Mouse (Mus musculus): Measurements from ENCODE around the gene Cdc34. TPM values are rescaled to one million over a fixed set of nuclear protein-coding genes. Genes with fewer than 3 reads are reported as not detected.

Gene Cdc34
- polyA plus RNA-seq, 1 experiment: 180 TPM

- DNase-seq (ENCODE audit: low read depth): no peak
These were observed 11.7 kb upstream of the Cdc34 start for GRCm38 (mm10) chr10:79670071-79670888.

DNA sequence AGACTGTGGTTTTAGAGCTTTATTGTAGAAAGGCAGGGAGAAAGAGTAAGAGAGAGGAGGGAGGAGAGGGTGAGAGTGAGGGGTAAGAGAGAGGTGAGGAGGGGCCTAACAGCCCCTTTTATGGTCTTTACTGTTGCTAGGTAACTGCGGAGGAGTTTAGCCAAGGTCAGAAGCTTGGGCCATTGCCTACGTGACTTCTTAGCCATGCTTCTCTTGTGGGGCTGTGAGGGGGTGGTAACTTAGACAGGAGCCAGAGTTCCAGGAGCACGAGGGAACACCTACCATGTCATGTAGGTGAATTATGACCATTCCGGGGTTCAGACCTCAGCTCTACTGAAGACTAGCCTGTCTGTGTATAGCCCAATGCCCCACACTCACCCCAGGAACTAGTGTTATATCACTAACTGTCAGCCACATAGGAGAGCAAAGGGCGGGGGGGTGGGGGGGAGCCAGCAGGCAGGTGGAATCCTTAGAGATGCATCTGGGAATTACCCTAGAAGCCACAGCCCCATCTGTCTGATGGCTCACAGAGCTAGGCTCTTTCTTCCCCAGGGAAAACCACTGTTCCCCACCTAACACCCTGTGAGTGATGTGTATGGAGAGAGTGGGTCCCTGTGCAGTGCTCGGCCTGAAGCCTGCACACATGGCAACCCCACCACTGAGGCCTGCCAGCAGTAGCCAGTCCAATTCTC lies 10.5 kb upstream of the Cdc34 start:
- DNase-seq (ENCODE audit: low read depth): no peak

DNA sequence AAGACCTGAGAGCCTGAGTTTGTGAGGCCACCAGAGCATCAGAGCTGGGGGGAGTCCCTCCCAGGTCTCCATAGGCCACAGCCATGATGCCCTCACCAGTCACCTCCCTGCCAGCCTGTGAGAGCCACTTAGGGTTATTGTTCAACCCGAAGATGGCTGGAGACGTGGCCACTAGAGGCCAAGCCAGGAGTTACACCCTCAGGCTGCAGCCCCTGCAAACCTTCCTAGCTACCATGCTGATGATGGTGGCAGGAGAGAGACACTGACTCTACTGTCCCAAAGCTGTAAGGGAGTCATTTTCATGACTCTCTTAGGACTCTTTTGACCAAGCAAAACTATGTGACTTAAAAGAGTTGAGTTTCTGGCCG lies 9.9 kb upstream of the Cdc34 start:
- no peak for DNase-seq (ENCODE audit: low read depth)

DNA sequence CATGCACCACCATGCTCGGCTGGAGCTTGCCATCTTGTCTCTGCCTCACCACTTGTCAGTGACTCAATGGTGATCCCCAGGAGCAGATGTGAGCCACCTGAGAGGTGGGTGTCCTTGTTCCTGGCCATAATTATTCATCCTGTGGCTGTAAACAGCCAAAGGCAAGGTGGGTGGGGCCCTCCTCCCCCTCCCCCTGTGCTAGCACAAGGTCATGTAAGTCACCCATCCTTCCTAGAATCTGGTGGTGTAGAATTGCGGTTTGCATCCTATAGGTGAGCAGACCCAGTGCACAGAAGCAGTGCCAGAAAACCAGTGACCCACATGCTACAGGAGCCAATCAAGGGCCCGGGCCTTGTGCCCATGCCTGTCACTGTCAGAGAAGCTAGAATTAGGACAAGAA lies 8.9 kb upstream of the Cdc34 start:
- DNase-seq (ENCODE audit: low read depth): no peak

- DNase-seq (ENCODE audit: low read depth): no peak
These were observed 6.5 kb upstream of the Cdc34 start for GRCm38 (mm10) chr10:79675346-79676035.

GRCm38 (mm10) chr10:79680606-79681495 lies 1.1 kb upstream of the Cdc34 start:
- DNase-seq (ENCODE audit: low read depth): no peak

DNA sequence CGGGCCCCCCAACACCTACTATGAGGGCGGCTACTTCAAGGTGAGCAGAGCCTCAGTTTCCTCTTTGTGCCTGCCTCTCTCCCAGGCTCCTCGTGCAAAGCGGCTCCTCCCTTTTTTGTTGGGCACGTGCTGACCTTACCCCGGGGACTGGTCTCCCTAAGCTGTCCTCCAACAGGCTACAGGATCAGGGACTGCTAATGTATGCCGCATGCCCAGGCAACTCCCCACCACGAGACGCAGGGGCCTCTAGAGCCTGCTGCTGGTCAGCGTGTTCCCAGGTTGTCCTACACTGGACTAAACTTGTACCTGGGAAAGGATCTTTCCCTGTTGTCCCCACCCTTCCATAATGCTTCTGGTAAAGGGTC lies 538 bp downstream of the Cdc34 start:
- no peak for DNase-seq (ENCODE audit: low read depth)

DNA sequence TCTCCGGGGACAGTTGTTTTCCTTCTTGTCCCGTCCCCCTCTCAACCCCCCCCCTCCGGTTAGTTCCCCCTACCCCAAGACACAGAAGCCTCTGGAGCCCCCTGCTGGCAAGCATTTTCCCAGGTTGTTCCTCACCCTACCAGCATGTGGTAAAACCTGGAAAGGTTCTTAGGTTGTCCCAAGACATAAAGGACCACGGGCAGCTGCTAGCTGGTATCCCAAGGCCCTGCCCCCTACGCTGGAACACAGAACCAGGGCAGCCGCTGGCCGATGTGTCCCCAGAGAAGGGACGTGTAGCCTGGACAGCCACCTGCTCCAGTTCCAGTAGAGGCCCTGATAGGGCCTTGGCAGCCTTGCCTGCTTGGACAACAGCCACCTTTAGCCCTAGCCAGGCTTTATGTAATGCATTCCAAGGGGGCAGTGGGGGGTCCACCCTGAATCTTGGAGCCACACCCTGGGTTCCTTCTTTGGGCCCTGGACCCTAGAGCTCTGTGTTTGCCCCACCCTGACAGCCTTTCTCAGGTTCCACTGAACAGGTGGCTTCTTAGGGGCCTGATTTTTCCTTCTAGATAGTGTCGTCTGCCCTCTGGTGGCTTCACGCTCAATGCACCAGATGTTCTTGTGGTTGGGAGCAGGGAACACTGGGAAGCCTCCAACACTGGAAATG lies 1.1 kb downstream of the Cdc34 start:
- no peak for DNase-seq (ENCODE audit: low read depth)

DNA sequence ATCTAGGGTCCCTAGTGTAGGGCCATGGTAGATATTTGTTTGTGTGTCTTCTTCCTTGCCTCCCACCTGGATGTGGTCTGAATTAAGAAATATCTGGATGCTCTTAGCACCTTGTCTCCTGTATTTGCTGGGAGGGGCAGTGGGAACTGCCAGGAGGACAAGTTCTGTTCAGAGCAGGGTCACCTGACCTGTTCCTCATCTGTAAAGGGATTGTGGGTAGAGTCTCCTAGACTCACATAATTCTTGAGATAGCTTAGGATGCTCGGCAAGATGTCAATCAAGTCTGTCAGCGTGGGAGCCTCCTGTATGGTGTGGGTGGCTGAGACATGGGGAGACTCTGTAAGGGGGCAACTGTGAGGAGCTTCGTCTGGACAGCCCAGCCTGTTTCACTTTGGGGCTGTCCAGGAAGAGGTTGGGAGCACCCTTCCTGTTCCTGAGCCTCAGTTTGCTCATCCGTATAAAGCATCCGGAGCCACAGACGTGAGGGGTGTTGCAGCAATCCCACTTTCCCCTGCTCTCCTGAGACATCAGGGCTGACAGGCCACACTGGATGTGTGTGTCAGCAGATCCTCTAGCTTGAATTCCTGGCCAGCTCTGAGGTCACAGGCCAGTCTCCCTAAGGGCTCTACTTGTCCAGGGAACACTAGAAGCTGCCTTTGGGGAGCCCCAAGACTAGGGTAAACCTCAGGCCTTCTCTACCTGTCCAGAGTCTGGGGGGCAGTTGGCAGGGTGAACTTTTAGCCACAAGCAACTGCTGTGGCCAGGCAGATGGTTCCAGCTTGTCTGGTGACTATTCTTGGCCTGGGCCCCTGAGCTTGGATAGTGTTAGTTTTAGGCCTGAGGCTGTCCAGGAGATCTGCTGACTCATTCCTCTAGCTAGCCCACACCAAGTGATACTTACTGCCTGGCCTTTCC lies 2.0 kb downstream of the Cdc34 start:
- DNase-seq (ENCODE audit: low read depth): no peak

DNA sequence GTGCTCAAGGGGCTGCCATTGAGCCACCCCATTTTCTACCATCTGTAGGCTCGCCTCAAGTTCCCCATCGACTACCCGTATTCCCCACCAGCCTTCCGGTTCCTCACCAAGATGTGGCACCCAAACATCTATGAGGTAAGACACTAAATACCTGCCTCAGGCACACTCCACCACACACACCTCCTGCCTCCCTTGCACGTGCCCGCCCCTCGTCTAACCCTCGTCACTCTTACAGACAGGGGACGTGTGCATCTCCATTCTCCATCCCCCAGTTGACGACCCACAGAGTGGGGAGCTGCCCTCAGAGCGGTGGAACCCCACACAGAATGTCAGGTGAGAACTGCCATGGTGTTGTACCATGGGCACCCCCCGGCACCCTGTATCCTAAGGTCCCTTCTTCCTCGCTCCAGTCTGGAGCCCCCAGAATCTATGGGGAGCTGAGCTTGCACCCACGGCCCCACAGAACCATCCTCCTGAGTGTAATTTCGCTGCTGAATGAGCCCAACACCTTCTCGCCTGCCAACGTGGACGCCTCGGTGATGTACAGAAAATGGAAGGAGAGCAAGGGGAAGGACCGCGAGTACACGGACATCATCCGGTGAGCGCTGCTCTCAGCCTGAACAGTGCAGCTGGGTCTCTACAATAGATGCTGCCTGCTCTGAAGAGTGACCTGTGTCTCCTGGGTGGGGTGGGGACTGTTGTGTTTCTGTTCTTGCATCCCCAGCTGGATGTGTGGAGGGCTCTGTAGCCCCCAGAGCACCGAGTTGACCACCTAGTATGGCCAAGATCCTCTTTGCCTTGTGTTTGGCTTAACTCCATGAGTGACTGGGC lies 3.0 kb downstream of the Cdc34 start:
- DNase-seq (ENCODE audit: low read depth): no peak

DNA sequence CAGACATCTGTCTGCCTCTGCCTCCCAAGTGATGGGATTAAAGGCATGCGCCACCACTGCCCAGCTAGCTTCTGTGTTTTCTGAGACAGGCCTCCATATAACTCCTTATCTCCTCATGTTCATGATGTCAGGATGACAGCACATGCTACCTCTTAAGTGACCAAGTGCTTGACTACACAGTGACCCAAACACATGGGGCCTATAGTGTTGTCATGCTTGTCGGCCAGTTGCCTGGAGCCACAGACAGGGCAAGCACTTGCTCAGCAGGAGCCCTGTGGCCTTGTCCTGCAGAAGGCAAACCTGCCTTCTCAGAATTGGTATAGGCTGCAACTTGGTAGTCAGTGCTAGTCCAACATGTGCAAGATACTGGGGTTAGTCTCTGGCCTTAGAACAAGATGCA lies 4.2 kb downstream of the Cdc34 start:
- no peak for DNase-seq (ENCODE audit: low read depth)

DNA sequence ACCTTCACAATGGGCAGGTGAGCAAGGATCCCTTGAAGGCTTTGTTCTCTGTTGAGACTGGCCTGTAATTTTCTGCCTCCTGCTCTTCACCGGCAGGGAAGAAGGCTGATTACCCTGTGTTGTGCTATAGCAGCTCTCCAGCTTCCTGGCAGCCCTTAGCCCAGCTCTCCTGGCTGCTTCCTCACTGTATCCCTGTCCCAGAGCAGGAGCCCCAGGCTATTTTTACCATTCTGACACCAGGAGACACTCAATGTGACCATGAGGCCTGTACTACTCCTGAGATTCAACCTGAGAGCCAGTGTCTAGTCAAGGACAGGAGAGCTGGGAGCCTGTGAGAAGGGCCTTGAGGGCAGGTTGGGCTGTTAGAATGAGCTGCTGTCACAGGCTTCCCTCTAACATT lies 4.7 kb downstream of the Cdc34 start:
- no peak for DNase-seq (ENCODE audit: low read depth)

DNA sequence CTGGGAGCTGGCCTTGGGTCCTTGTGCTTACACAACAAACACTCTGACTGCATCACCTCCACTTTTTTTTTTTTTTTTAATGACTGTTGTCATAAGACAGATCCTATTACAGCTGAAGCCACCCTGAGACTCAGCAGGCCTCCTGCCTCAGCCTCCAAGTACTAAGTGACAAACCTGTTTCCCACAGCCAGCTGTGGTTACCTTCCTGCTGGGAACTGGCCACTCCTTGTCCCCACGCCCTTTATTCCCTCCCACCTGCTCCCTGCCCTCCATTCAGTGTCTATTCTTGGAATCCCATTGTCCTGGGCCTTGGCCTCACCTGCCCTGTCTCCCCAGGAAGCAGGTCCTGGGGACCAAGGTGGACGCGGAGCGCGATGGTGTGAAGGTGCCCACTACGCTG lies 5.5 kb downstream of the Cdc34 start:
- DNase-seq (ENCODE audit: low read depth): no peak

DNA sequence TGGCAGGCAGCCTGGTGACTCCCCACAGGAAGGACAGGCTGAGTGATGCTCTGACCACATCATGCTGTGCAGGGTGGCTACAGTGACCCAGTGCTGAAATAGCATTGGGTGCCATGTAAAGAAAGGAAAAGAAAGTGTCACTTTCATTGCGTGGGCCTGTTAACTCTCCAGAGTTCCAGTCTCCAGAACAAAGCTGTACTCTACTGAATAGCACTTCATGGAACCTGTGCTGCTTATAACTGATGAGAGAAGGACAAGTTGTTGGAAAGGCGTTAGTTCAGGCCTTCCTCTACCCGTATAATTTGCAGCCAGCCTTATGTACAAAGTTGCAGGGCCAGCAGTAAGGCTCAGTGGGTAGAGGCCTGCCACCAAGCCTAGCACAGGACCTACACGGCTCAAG lies 6.7 kb downstream of the Cdc34 start, which contains the start of gene Gzmm:
Gene Gzmm (plus strand): TSS at position 301 of the 400 bp plus-strand sequence.
- no peak for DNase-seq (ENCODE audit: low read depth)

DNA sequence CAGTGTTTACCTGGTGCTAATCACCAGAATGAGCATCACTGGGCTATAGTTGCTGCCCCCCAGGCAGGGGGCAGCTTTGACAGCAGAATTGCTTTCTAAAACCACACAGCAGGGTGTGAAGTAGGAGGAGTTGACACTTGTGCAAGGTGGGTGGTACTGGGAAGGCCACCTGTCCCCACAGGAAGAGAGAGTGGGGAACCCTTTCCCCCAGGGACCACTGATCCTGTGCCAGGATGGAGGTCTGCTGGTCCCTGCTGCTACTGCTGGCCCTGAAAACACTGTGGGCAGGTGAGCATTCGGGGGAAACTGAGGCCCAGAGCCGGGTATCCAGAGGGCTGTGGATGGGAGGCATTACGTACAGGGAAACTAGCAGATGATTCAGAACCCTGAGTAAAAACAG lies 7.2 kb downstream of the Cdc34 start:
- DNase-seq (ENCODE audit: low read depth): no peak

DNA sequence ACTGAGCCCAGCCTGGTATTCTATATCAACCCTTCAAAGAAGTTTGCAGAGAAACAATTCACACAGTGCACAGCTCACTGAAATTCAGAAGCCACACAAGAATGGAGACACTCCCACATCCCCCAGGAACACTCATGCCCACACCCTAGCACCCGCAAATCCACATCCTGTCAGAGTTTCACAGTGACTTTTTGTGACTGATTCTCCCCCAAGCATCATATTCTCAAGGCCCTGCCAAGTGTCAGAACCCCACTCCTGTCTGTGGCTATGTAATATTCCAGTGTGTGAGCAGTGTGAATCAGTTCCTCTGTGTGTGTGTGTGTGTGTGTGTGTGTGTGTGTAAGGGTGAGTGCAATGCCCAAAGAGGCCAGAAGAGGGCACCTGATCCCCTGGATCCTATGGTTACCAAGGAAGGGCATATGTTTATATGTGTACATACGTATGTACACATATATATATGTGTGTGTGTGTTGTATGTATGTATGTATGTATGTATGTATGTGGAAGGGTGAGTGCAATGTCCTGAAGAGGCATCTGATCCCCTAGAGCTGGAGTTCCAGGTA lies 10.1 kb downstream of the Cdc34 start:
- no peak for DNase-seq (ENCODE audit: low read depth)

DNA sequence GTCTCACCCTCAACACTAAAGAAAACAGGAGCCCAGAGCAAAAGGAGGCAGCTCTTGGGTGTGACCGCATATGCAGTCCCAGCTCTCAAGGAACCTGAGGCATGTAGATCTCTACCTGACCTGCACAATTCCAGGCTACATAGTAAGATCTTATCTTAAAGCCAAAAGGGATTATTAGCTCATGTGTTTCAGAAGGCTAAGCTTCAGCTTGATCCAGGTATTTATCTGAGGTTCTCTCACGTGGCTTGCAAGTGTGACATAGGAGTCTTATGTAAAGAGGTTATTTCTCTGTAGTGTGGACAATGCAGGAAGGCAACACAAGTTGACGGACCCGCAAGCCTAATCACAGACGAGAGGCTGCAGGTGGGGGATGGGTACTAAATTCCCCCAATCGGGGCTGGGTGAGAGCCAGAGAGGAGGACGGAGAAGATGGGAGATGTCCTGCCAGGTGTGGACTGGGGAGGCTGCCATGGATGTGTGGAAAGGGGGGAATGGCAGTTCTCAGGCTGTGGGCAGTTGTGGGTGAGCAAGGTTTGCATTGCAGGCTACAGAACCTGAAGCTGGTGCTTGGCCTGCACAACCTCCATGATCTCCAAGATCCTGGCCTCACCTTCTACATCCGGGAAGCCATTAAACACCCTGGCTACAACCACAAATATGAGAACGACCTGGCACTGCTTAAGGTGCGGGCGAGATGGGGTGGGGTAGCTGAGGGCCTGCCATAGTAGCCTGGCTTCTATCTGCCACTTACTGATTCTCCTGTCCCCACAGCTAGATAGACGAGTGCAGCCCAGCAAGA lies 11.8 kb downstream of the Cdc34 start:
- peak; percentile 82 for DNase-seq (ENCODE audit: low read depth)

DNA sequence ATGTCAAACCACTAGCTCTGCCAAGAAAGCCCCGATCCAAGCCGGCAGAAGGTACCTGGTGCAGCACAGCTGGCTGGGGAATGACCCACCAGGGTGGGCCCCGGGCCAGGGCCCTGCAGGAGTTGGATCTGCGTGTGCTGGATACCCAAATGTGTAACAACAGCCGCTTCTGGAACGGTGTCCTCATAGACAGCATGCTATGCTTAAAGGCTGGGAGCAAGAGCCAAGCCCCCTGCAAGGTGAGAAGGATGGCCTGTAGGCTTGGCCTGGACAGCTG lies 12.3 kb downstream of the Cdc34 start:
- DNase-seq (ENCODE audit: low read depth): no peak

Data from gonadal fat pad, adult 2 months (tissue).